Mouse (Mus musculus) brain, embryonic 14.5 days (tissue): ENCODE results near the gene Eno3.

ENCODE experiments used
- CTCF ChIP-seq: fragments of 200-500 bp; IDR thresholded peaks from 2 replicates; pipeline ENCODE4 v1.5.1; 2012; ENCODE audit warnings: inconsistent platforms, mild to moderate bottlenecking, moderate library complexity, borderline replicate concordance; ENCODE audit not compliant: insufficient read depth, insufficient read length; ENCODE audit errors: extremely low read depth
- POLR2A ChIP-seq: fragments of 200-500 bp; IDR thresholded peaks from 2 replicates; pipeline ENCODE4 v1.6.1; 2012; ENCODE audit warnings: mild to moderate bottlenecking, inconsistent platforms, borderline replicate concordance; ENCODE audit not compliant: poor library complexity, insufficient read depth, insufficient read length, severe bottlenecking; ENCODE audit errors: extremely low read depth

GRCm38 (mm10) chr11:70638714-70639278 lies 18.2 kb upstream of the Eno3 start, which contains the start of gene Gp1ba:
- no peak for TF ChIP-seq CTCF
- no peak for TF ChIP-seq POLR2A
